Mouse (Mus musculus): ENCODE measurements around the gene Serpinb3a. TPM values are rescaled to one million over a fixed set of nuclear protein-coding genes. Genes with fewer than 3 reads are reported as not detected.

Gene Serpinb3a
- polyA plus RNA-seq (2017; shearing (Covaris generic)): not detected

DNA sequence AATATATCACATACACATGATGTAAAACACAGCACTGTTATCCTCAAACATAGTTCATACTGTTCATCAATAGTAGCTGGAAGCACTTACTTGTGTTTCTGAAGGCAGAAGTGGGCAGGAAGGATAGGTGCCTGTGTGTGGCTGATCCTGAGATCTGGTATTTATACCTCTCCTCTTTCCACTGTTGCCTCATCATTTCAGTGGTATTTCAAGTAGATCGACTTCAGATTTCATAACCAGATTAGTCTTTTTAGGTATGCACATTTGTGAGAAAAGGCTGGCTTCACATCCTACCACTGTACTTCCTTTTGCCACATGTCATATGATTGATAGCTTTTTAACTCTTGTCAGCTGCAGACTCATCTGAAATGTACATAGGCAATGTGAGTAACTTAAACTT, at the start of gene Serpinb3a:
Gene Serpinb3a (minus strand): TSS at position 101 of the 400 bp plus-strand sequence.

DNA sequence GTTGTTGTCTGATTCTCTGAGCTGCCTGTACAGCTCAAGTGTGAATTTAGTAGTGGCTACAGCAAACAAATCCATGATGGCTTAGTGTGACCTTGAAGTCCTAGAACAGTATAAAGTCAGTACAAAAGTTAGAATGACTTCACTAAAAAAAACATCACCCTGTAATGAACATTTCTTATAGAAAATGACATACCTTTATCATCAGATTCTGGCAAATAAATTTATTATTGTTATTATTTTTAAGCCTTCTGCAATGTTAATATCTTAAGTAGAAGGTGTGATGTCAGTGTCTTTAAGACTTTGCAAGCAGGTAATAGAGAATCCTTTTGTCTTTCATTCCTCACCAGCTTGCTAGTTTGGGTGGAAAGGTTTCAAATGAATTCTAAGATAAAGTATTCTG, 31.3 kb upstream of the Serpinb3a start, which contains the start of gene Serpinb3d:
Gene Serpinb3d (minus strand): TSS at position 101 of the 400 bp plus-strand sequence.

Other genes starting within 250 kb of the Serpinb3a start
- gene Serpinb5, start 191.1 kb downstream of the Serpinb3a start, polyA plus RNA-seq (2017; shearing (Covaris generic)): not detected
- 0.14 TPM for gene Serpinb12, start 117.9 kb downstream of the Serpinb3a start, polyA plus RNA-seq (2017; shearing (Covaris generic))
- gene Serpinb13, start 71.3 kb downstream of the Serpinb3a start, polyA plus RNA-seq (2017; shearing (Covaris generic)): not detected
- not detected for gene Serpinb3d, start 31.2 kb upstream of the Serpinb3a start, polyA plus RNA-seq (2017; shearing (Covaris generic))
- gene Serpinb3b, start 226.1 kb upstream of the Serpinb3a start, polyA plus RNA-seq (2017; shearing (Covaris generic)): not detected
- gene Serpinb3c, start 226.1 kb upstream of the Serpinb3a start, polyA plus RNA-seq (2017; shearing (Covaris generic)): not detected